Mouse (Mus musculus) testis, adult 2 months (tissue): Measurements from ENCODE around the gene Gm6020. TPM values are rescaled to one million over a fixed set of nuclear protein-coding genes. Genes with fewer than 3 reads are reported as not detected.

Experiments used
- H3K27ac ChIP-seq: fragments of 200-500 bp; 2 replicates; pipeline ENCODE4 v1.5.1; 2012; ENCODE audit warnings: low read depth, low read length; ENCODE audit not compliant: control insufficient read depth, insufficient read depth
- H3K27me3 ChIP-seq: fragments of 200-500 bp; 2 replicates; pipeline ENCODE4 v1.6.1; 2012; ENCODE audit warnings: mild to moderate bottlenecking, low read length, moderate library complexity; ENCODE audit not compliant: control insufficient read depth, insufficient read depth
- H3K36me3 ChIP-seq: fragments of 200-500 bp; 2 replicates; pipeline ENCODE4 v1.6.1; 2012; ENCODE audit warnings: mild to moderate bottlenecking, low read length; ENCODE audit not compliant: control insufficient read depth, insufficient read depth
- H3K4me1 ChIP-seq: fragments of 200-500 bp; 2 replicates; pipeline ENCODE4 v1.6.1; 2012; ENCODE audit warnings: low read length; ENCODE audit not compliant: control insufficient read depth, insufficient read depth
- H3K4me3 ChIP-seq: fragments of 200-500 bp; 2 replicates; pipeline ENCODE4 v1.5.1; 2012; ENCODE audit warnings: low read depth, mild to moderate bottlenecking, low read length, moderate library complexity, mixed read lengths; ENCODE audit not compliant: control insufficient read depth
- CTCF ChIP-seq: fragments of 200-500 bp; IDR thresholded peaks from 2 replicates; pipeline ENCODE4 v1.5.1; 2012; ENCODE audit warnings: low read depth, mild to moderate bottlenecking, inconsistent platforms, low read length, moderate library complexity; ENCODE audit not compliant: control insufficient read depth, insufficient read depth, insufficient replicate concordance
- POLR2A ChIP-seq: fragments of 200-500 bp; IDR thresholded peaks from 2 replicates; pipeline ENCODE4 v1.6.1; 2012; ENCODE audit warnings: low read depth, mild to moderate bottlenecking, inconsistent platforms, low read length, moderate library complexity; ENCODE audit not compliant: control insufficient read depth
- polyA plus RNA-seq: library from polyadenylated mRNA; depleted of rRNA; stranded (reverse); fragments of >200 nt; gene quantifications from 2 replicates; pipeline ENCODE4 v1.2.3, GENCODE M21; 2012; rRNA removed

Gene Gm6020
- polyA plus RNA-seq, 1 experiment: not detected

DNA sequence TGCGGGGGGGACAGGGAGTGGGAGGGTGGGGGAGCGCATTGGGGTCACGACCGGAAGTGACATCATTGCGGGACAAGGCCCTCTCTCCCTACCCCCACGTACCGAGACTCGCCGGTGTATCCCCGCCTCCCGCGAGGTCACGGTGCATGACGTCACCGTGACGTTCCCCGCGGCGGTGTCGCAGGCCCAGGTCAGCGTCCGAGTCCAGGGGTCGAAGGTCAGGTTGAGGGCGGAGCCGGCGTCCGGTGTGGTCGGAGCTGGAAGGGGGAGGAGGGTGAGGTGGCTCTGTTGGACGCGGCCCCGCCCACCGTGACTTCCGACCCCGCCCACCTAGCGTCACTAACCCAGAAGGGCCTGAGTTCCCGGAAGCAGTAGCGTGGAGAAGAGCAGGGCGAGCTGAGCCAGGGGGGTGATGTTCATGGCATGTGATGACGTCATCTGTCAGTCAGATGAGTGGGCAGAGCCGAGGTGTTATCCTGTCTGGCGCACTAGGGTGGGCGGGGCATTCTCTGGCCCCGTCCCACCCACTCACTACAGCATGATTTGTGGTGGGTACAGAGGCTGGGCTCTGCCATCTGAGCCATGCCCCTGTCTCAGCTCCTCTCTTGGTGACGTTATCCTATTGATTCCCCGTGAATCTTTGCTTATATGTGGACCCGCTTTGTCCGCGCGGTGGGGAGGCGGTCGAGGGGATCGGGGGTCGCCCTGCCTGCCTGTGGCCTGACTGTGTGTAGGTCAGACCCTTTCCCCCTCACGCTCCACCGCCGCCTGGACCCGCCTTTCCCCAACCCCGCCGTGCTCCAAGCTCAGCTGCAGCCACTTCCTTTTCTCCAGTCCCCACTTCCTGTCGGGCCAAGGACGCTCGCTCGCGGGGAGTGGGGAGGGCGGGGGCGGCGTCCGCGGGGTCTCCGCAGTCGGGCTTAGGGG, 43.5 kb downstream of the Gm6020 start:
- Histone ChIP-seq H3K27ac (peak overlapping the region; percentile 3), H3K27me3 (no peaks in the 10 kb centered on the region), H3K36me3 (no peaks in the 10 kb centered on the region), H3K4me3 (peak overlapping the region; percentile 73), H3K4me1 (peaks cover 15% of the 10 kb centered on the region)
- no peak for TF ChIP-seq CTCF
- TF ChIP-seq POLR2A: peak; percentile 66

- Histone ChIP-seq H3K27ac (peak within 1 kb of the TSS; percentile 3), H3K4me3 (peak within 1 kb of the TSS; percentile 73), H3K27me3 (no peaks in the 10 kb centered on the region), H3K4me1 (peaks cover 15% of the 10 kb centered on the region), H3K36me3 (no peaks in the 10 kb centered on the region)
- TF ChIP-seq POLR2A (no peak), CTCF (no peak)
Measured at GRCm38 (mm10) chr19:61227941-61228701, 44.4 kb downstream of the Gm6020 start, which contains the start of gene Csf2ra. Gene Csf2ra (minus strand): TSS chr19:61228429.

Other genes starting within 250 kb of the Gm6020 start
- 4.3 and 4.6 TPM in 2 replicates for gene Zfp950, start 43.0 kb upstream of the Gm6020 start, polyA plus RNA-seq
- gene Gm7102, start 7.6 kb upstream of the Gm6020 start, polyA plus RNA-seq: 0.66 and 1.1 TPM in 2 replicates
- gene Csf2ra, start 44.5 kb downstream of the Gm6020 start, polyA plus RNA-seq: 42.2 and 44.3 TPM in 2 replicates
- not detected in 2 replicates for gene Gm21060, start 113.2 kb downstream of the Gm6020 start, polyA plus RNA-seq